ENCODE assay signal across 8 mouse cellular contexts in the genomic region with DNA sequence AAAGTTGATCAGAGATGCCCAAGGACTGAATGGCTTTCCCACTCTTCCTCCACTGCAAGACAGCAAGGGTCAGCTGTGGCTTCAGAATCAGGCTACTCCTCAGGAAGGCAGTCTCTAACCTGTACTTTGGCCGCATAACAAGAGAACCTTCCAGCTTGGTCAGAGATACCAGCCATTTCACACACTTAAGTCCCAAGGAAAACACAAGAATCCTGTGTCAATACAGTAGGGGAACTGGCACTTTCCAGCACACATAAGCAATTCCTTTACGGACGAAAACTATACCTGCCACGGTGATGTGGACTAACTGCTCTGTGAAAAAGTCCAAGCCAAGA. TPM values are rescaled to one million over a fixed set of nuclear protein-coding genes. Genes with fewer than 3 reads are reported as not detected.
DNase-seq lines count a peak whose midpoint lies in the region; ATAC-seq lines count a peak whose summit lies in the region.
"Had no signal": no experiment of that assay in that cellular context is flagged by ENCODE, and none has a peak within 500 bp of the region (broad histone marks: within the 10 kb centered on the region; RNA-seq: fewer than 3 reads in every experiment).

No protein-coding gene starts in this region.

- peak overlapping the region; percentile 99 for H3K9ac ChIP-seq in lung, embryonic 16.5 days (ENCODE audit: low read length)
- H3K9ac ChIP-seq in forebrain, embryonic 11.5 days (ENCODE audit: low read length) = no peak overlapping the region; the same call in 1 of the 2 replicates
- peak overlapping the region; percentile 91 for H3K9ac ChIP-seq in limb, embryonic 13.5 days
- H3K9ac ChIP-seq in stomach, embryonic 15.5 days = 0 out of 2 replicates have a peak overlapping the region, but pooled peaks have one; percentile 97

- no peak for DNase-seq in lung, postnatal 10 days
- DNase-seq in forebrain, embryonic 11.5 days (ENCODE audit: low spot score) = no peak
- no peak for DNase-seq in layer of hippocampus, adult 11-12 months (ENCODE audit: low spot score)
- DNase-seq in cerebellum, postnatal 4 days (ENCODE audit: low spot score in 2 of 2) = no peak
- DNase-seq: left cerebral cortex, postnatal 4 days had no signal

- H3K4me1 ChIP-seq in lung, embryonic 16.5 days (replicated peaks; ENCODE audit: control insufficient read depth, insufficient read depth, low read length) = peaks cover 19% of the 10 kb centered on the region
- no peaks in the 10 kb centered on the region; the same call in 1 of the 2 replicates for H3K4me1 ChIP-seq in forebrain, embryonic 11.5 days (replicated peaks; ENCODE audit: control insufficient read depth, insufficient read depth, low read length)
- H3K4me1 ChIP-seq in limb, embryonic 13.5 days = peaks cover 20% of the 10 kb centered on the region
- peaks cover 23% of the 10 kb centered on the region for H3K4me1 ChIP-seq in stomach, embryonic 15.5 days

- H3K4me3 ChIP-seq in lung, embryonic 16.5 days (ENCODE audit: low read length) = peak overlapping the region; percentile 99
- no peak overlapping the region for H3K4me3 ChIP-seq in forebrain, embryonic 11.5 days (ENCODE audit: low read depth, low read length)
- peak overlapping the region; percentile 90 for H3K4me3 ChIP-seq in limb, embryonic 13.5 days
- peak overlapping the region; percentile 100 for H3K4me3 ChIP-seq in stomach, embryonic 15.5 days (replicated peaks)

- 54% methylated on average over 4 of the region's 4 CpGs for WGBS in lung, embryonic 16.5 days
- WGBS in forebrain, embryonic 11.5 days = 89% methylated on average over 4 of the region's 4 CpGs
- WGBS in limb, embryonic 13.5 days = 77% methylated on average over 4 of the region's 4 CpGs
- WGBS in stomach, embryonic 15.5 days = 56% methylated on average over 4 of the region's 4 CpGs

- H3K27me3 ChIP-seq in lung, embryonic 16.5 days (ENCODE audit: control insufficient read depth, insufficient read depth, low read depth, low read length) = no peaks in the 10 kb centered on the region
- H3K27me3 ChIP-seq in forebrain, embryonic 11.5 days (ENCODE audit: control insufficient read depth, insufficient read depth, low read length) = no peaks in the 10 kb centered on the region
- H3K27me3 ChIP-seq in limb, embryonic 13.5 days = peaks cover 5% of the 10 kb centered on the region; the same call in 1 of the 2 replicates
- H3K27me3 ChIP-seq in stomach, embryonic 15.5 days (replicated peaks) = no peaks in the 10 kb centered on the region

- no peaks in the 10 kb centered on the region for H3K9me3 ChIP-seq in lung, embryonic 16.5 days (ENCODE audit: control insufficient read depth, low read length)
- H3K9me3 ChIP-seq in forebrain, embryonic 11.5 days (ENCODE audit: control insufficient read depth, low read length) = no peaks in the 10 kb centered on the region
- no peaks in the 10 kb centered on the region for H3K9me3 ChIP-seq in limb, embryonic 13.5 days
- H3K9me3 ChIP-seq in stomach, embryonic 15.5 days = no peaks in the 10 kb centered on the region

- no peak for ATAC-seq in lung, embryonic 16.5 days (ENCODE audit: low read depth)
- ATAC-seq in forebrain, embryonic 11.5 days (replicated peaks; ENCODE audit: low FRiP score) = no peak
- ATAC-seq in limb, embryonic 13.5 days (ENCODE audit: low FRiP score, low read depth) = no peak
- ATAC-seq in stomach, embryonic 15.5 days (ENCODE audit: insufficient read depth, low FRiP score, low read depth) = no peak

- H3K27ac ChIP-seq in lung, embryonic 16.5 days (ENCODE audit: low read length) = no peak overlapping the region
- no peak overlapping the region for H3K27ac ChIP-seq in forebrain, embryonic 11.5 days (ENCODE audit: low read depth, low read length)
- no peak overlapping the region for H3K27ac ChIP-seq in limb, embryonic 13.5 days
- H3K27ac ChIP-seq in stomach, embryonic 15.5 days = peak overlapping the region; percentile 61; the same call in 1 of the 2 replicates

- H3K36me3 ChIP-seq in lung, embryonic 16.5 days (ENCODE audit: control insufficient read depth, insufficient read depth, low read length) = no peaks in the 10 kb centered on the region
- no peaks in the 10 kb centered on the region for H3K36me3 ChIP-seq in forebrain, embryonic 11.5 days (ENCODE audit: control insufficient read depth, insufficient read depth, low read length)
- H3K36me3 ChIP-seq in limb, embryonic 13.5 days = peaks cover 21% of the 10 kb centered on the region
- H3K36me3 ChIP-seq in stomach, embryonic 15.5 days = no peaks in the 10 kb centered on the region

- peak overlapping the region; percentile 89 for H3K4me2 ChIP-seq in lung, embryonic 16.5 days (ENCODE audit: low read depth, low read length)
- peak overlapping the region; percentile 90; the same call in 1 of the 2 replicates for H3K4me2 ChIP-seq in forebrain, embryonic 11.5 days (ENCODE audit: low read depth, low read length, severe bottlenecking)
- peak overlapping the region; percentile 89 for H3K4me2 ChIP-seq in limb, embryonic 13.5 days (replicated peaks)
- peak overlapping the region; percentile 75 for H3K4me2 ChIP-seq in stomach, embryonic 15.5 days

RNA-seq across cellular contexts. Expression of gene Rab5c, which starts 1.3 kb away (rescaled TPM):
- 34.3 and 39.8 TPM in 2 replicates for polyA plus RNA-seq in lung, embryonic 16.5 days (2015; fragmentation: Nextera tagmentation; extraction: Ambion mirVana)
- 39.4 and 50.5 TPM in 2 replicates for polyA plus RNA-seq in forebrain, embryonic 11.5 days (2014; fragmentation: Nextera tagmentation; extraction: Ambion mirVana)
- polyA plus RNA-seq in limb, embryonic 13.5 days (2015; fragmentation: Nextera tagmentation; extraction: Ambion mirVana) = 23.2 and 24.5 TPM in 2 replicates
- 24.5 and 25.5 TPM in 2 replicates for polyA plus RNA-seq in stomach, embryonic 15.5 days (2015; fragmentation: Nextera tagmentation; extraction: Ambion mirVana)

RNA-seq across cellular contexts. Expression of gene Kcnh4, which starts 23.0 kb away (rescaled TPM):
- not detected in 2 replicates for polyA plus RNA-seq in lung, embryonic 16.5 days (2015; fragmentation: Nextera tagmentation; extraction: Ambion mirVana)
- polyA plus RNA-seq in forebrain, embryonic 11.5 days (2014; fragmentation: Nextera tagmentation; extraction: Ambion mirVana) = 2.7 and 3.1 TPM in 2 replicates
- polyA plus RNA-seq in limb, embryonic 13.5 days (2015; fragmentation: Nextera tagmentation; extraction: Ambion mirVana) = not detected in 2 replicates
- 0.24 and 0.27 TPM in 2 replicates for polyA plus RNA-seq in stomach, embryonic 15.5 days (2015; fragmentation: Nextera tagmentation; extraction: Ambion mirVana)

RNA-seq across cellular contexts. Expression of gene Hspb9, which starts 23.1 kb away (rescaled TPM):
- polyA plus RNA-seq in lung, embryonic 16.5 days (2015; fragmentation: Nextera tagmentation; extraction: Ambion mirVana) = not detected in 2 replicates
- 0.36 and 0.45 TPM in 2 replicates for polyA plus RNA-seq in forebrain, embryonic 11.5 days (2014; fragmentation: Nextera tagmentation; extraction: Ambion mirVana)
- polyA plus RNA-seq in limb, embryonic 13.5 days (2015; fragmentation: Nextera tagmentation; extraction: Ambion mirVana) = 0.46 TPM in 1 of 2 replicates, not detected in the other
- polyA plus RNA-seq in stomach, embryonic 15.5 days (2015; fragmentation: Nextera tagmentation; extraction: Ambion mirVana) = not detected in 2 replicates

RNA-seq across cellular contexts. Expression of gene Kat2a, which starts 24.4 kb away (rescaled TPM):
- 39.4 and 44.1 TPM in 2 replicates for polyA plus RNA-seq in lung, embryonic 16.5 days (2015; fragmentation: Nextera tagmentation; extraction: Ambion mirVana)
- 80.7 and 82.0 TPM in 2 replicates for polyA plus RNA-seq in forebrain, embryonic 11.5 days (2014; fragmentation: Nextera tagmentation; extraction: Ambion mirVana)
- 53.6 and 53.8 TPM in 2 replicates for polyA plus RNA-seq in limb, embryonic 13.5 days (2015; fragmentation: Nextera tagmentation; extraction: Ambion mirVana)
- 47.3 and 50.6 TPM in 2 replicates for polyA plus RNA-seq in stomach, embryonic 15.5 days (2015; fragmentation: Nextera tagmentation; extraction: Ambion mirVana)

RNA-seq across cellular contexts. Expression of gene Hcrt, which starts 26.0 kb away (rescaled TPM):
- not detected in 2 replicates for polyA plus RNA-seq in lung, embryonic 16.5 days (2015; fragmentation: Nextera tagmentation; extraction: Ambion mirVana)
- polyA plus RNA-seq in forebrain, embryonic 11.5 days (2014; fragmentation: Nextera tagmentation; extraction: Ambion mirVana) = not detected in 2 replicates
- not detected in 2 replicates for polyA plus RNA-seq in limb, embryonic 13.5 days (2015; fragmentation: Nextera tagmentation; extraction: Ambion mirVana)
- polyA plus RNA-seq in stomach, embryonic 15.5 days (2015; fragmentation: Nextera tagmentation; extraction: Ambion mirVana) = not detected in 2 replicates
